Mouse (Mus musculus): ENCODE results near the gene Hbs1l.
"Not testable (repeated sequence)": the region's sequence is repeated elsewhere in the genome, so short reads cannot be mapped to it uniquely, and the experiment has no call there.

Hbs1l gene

DNA sequence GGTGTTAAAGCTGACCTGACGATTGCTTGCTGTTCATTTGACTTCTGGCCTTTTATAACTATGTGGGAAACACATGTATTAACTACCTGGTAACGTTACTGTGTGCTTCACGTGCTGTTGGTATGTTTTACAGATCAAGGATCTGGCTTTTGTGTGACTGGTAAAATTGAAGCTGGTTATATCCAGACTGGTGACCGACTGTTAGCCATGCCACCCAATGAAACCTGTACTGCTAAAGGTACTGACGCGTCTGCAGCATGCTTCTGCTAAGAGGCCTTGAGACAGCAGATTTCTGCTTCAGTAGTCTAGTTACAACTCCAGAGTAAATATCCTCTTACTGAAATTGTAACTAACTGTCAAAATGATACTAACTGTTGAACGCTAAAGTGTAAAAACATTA lies 58.7 kb downstream of the Hbs1l start:
- in situ Hi-C loops (cut with MboI, MseI), result loop anchor here (5.0 kb wide), 1 partner anchor 52 kb away; no protein-coding TSS in a partner anchor

GRCm38 (mm10) chr10:21357986-21358385 lies 62.2 kb downstream of the Hbs1l start:
- in situ Hi-C loops (cut with MboI, MseI), result no loop called here

DNA sequence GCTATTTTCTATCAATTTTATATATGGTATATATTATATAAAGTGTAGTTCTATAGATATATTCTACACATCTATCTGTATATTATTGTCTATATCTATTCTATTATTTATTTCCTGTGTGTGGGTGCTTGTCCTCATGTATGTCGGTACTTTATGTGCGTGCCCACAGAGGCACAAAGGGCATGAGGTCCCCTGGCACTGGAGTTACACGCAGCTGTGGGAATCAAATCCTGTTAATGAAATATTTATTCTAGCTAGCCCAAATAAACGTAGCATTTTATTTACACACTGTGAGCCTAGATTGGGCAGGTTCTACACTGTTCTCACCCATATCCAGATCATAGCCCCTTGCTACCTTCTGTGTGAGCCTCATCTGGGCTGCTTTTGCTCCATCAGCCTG lies 63.3 kb downstream of the Hbs1l start:
- in situ Hi-C loops (cut with MboI, MseI), result no loop called here

DNA sequence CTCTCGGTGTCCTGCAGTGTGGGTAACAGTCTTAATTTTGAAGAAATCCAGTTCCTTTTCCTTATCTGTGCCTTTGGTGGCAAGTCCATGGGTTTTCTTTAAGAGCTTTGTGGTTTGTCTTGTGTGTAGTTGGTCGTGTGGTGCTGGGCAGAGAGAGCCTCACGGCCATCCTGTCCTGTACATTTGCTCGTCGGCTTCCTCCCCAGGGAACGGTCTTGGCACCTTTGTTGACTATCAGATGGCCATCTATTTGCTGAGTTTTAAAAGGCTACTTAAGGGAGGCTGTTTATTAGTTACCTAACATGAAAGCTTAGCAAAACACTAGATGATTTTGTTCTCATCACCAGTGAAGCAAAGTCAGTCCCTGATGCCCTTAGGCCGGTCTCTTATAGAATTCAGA lies 66.1 kb downstream of the Hbs1l start:
- in situ Hi-C loops (cut with MboI, MseI), result no loop called here

- in situ Hi-C loops (cut with MboI, MseI), result no loop called here
Observed at GRCm38 (mm10) chr10:21363297-21363696, 67.5 kb downstream of the Hbs1l start.

GRCm38 (mm10) chr10:21364946-21365345 lies 69.2 kb downstream of the Hbs1l start:
- in situ Hi-C loops (cut with MboI, MseI), result no loop called here

- in situ Hi-C loops (cut with MboI, MseI), result no loop called here
Observed at GRCm38 (mm10) chr10:21365897-21366296, 70.1 kb downstream of the Hbs1l start.

- in situ Hi-C loops (cut with MboI, MseI), result no loop called here
Observed at GRCm38 (mm10) chr10:21366471-21366870, 70.7 kb downstream of the Hbs1l start.

GRCm38 (mm10) chr10:21367481-21367880 lies 71.7 kb downstream of the Hbs1l start:
- in situ Hi-C loops (cut with MboI, MseI), result no loop called here

DNA sequence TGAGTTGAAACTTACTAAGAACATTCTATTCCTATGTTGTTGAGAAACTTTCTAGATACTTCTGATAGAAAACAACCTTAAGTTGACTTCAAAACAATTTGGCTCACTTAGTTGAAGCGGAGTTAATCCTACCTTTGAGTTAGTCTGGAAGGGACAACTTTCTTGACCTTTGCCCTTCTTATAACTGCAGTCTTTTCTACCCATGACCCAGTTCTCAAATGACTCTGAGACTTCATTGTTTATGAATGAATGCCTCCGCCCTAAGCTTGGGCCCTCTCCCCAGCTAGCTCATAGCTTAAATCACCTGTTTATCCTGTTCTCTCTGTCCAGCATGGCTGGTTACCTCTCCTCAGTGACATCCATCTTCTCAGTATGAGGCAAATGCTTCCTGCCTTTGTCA lies 73.8 kb downstream of the Hbs1l start:
- in situ Hi-C loops (cut with MboI, MseI), result no loop called here

DNA sequence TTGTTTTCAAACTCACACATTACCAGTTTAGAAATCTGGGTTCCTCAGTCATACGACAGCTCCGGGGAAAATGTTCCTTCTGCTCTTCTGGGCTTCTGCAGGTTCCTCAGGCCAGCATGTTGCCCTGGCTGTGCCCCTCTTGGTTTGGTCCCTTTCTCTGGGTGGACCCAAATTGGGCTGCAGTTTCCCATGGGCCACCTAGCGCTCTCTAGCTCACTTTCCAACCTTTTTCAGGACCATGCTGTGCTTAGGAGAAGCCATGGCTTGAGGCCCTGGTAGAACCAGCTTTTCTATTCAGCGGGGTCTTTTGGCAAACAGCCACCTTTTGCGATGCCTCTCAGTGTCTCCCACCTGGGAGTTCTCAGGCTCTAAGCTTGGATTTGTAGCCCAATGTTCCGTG lies 76.5 kb downstream of the Hbs1l start:
- in situ Hi-C loops (cut with MboI, MseI), result no loop called here

DNA sequence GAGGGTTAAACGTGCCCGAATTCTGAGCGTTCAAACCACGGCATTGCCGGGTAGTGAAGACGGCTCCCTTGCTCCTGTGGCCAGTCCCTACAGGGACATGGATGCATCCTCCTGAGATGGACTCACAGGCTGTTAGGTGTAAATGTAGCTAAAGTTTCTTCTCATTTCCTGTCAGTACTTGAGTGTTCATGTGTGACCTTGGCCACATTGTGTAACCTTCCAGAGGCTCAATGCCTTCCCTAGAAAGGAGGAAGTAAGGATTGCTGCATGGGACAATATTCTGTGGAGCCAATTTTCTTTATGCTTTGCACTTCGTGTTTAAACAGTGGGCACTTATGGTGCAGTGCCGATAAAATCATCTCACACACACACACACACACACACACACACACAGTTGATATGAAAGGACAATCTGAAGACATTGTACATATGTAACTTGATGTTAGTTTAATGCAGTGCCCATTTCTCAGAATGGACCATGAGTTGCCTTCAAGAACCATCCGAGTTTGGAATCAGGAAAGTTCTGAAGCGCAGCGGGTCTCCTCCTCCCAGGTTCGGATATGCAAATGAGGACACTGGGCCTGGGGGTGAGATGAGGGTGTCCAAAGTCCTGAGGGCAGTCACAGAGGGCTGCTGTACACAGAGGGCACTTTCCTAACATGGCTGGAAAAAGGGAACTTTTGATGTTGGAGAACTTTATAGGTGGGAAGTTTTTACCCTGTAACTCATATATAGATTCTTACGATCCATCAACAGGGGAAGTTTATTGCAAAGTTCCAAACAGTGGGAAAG lies 81.1 kb downstream of the Hbs1l start, which contains the start of gene Aldh8a1:
Gene Aldh8a1 (plus strand): TSS at position 610 of the 792 bp plus-strand sequence.
- in situ Hi-C loops (cut with MboI, MseI), result no loop called here

GRCm38 (mm10) chr10:21378196-21378944 lies 82.6 kb downstream of the Hbs1l start:
- in situ Hi-C loops (cut with MboI, MseI), result no loop called here

- in situ Hi-C loops (cut with MboI, MseI), result loop anchor here (5.0 kb wide), 2 partner anchors 79 to 624 kb away; no protein-coding TSS in a partner anchor
Observed at GRCm38 (mm10) chr10:21382914-21383313, 87.1 kb downstream of the Hbs1l start.

- in situ Hi-C loops (cut with MboI, MseI), result no loop called here
Observed at GRCm38 (mm10) chr10:21385111-21385663, 89.4 kb downstream of the Hbs1l start.

GRCm38 (mm10) chr10:21389075-21389474 lies 93.3 kb downstream of the Hbs1l start:
- in situ Hi-C loops (cut with MboI, MseI), result no loop called here

DNA sequence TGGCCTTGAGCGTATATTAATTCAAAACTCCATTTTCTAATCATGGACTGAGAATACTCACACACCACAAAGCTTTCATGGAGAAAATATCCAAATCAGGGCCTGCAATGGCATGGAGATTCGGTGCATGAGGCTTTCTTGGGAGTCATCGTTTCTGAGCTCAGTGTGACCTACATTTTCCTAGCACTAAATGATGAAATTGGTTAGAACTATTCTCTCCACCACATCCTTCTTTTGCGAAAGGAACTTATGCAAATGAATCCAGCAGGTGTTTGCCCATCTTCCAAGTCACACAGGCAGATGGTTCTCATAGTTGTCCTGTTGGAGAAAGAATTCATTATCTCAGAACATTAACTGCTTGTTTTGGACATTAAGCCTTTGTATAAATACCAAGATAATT lies 94.7 kb downstream of the Hbs1l start:
- in situ Hi-C loops (cut with MboI, MseI), result no loop called here

GRCm38 (mm10) chr10:21391286-21391685 lies 95.5 kb downstream of the Hbs1l start:
- in situ Hi-C loops (cut with MboI, MseI), result no loop called here

GRCm38 (mm10) chr10:21393390-21393789 lies 97.6 kb downstream of the Hbs1l start:
- in situ Hi-C loops (cut with MboI, MseI), result no loop called here

GRCm38 (mm10) chr10:21395426-21396139 lies 99.8 kb downstream of the Hbs1l start:
- in situ Hi-C loops (cut with MboI, MseI), result no loop called here

DNA sequence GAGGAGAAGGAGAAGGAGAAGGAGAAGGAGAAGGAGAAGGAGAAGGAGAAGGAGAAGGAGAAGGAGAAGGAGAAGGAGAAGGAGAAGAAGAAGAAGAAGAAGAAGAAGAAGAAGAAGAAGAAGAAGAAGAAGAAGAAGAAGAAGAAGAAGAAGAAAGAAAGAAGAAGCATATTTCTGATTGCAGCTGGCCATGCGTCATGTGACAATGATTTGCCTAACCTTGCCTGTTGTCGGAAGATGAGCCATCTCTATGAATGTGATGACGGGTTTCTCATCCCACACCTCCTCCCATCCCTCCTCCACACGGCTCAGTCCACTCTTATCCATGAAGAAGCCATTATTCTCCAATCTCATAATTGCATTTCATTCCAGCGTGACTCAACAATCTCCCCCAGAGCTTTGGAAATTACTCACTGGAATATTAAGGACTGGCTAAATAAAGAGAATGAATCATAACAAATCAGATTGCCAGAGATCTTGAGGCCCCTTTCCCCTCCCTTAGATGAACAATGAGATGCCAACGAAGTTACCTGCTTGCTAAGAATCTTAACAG lies 103.2 kb downstream of the Hbs1l start:
- in situ Hi-C loops (cut with MboI, MseI), result not testable (repeated sequence)

DNA sequence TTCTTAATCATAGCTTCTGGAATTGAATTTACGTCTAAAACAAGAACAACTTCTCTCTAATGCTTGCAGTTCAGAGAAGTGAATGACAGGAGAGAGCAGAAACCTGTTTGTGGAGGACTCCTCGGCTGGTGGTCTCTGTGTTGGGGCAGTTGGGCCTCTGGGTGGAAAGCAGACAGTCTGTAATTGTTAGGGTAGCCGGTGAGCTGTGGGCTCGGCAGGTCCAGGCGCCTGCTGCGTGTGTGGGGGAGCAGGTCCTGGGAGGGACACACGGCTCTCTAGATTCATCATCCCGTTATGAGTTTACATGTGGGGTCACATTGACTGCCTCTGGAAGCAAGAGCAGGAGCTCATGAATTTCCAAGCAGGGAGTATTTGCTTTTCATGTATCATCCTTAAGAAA lies 103.8 kb downstream of the Hbs1l start:
- in situ Hi-C loops (cut with MboI, MseI), result no loop called here

Measured in regulatory T cell (primary cell).